Mouse (Mus musculus) heart, postnatal 25 days (tissue): Measurements from ENCODE around the gene Olfr771. TPM values are rescaled to one million over a fixed set of nuclear protein-coding genes. Genes with fewer than 3 reads are reported as not detected.
"Not testable (repeated sequence)": the region's sequence is repeated elsewhere in the genome, so short reads cannot be mapped to it uniquely, and the experiment has no call there.

ENCODE experiments used
- DNase-seq: peaks from one replicate; pipeline ENCODE4 v3.0.0; 2022; ENCODE audit warnings: low spot score
- intact Hi-C: fragments of 180-260 bp; cut with DNase I; formaldehyde crosslinking; loops from one replicate; pipeline ENCODE4 v1.15.1; 2025
- total RNA-seq, 2 experiments: library from RNA; stranded (reverse); gene quantifications; 2 replicates each; pipeline ENCODE4 v1.2.3; 2021

Olfr771 gene
- not detected for total RNA-seq

DNA sequence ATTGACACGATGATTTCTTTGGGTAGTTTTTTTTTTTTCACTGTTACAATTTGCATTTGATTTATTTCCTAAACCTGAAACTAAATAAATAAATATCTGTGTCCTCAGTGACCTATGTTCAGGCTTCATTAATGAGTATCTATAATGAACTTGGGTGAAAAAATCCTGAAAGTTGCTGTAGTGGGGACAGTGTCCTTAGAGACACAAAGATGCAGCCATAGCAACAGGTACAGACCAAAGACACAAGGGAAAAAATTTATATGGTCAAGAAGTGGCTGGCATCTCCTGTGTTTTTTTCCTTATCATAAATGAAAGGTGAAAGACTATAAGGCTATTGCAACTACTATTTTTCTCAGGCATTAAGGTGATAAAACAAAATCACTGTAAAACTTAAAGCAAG is at the start of gene Olfr771:
Olfr771 (minus strand) TSS at position 101 of the 400 bp plus-strand sequence.
- DNase-seq = no peak
- intact Hi-C loops = no loop called here

DNA sequence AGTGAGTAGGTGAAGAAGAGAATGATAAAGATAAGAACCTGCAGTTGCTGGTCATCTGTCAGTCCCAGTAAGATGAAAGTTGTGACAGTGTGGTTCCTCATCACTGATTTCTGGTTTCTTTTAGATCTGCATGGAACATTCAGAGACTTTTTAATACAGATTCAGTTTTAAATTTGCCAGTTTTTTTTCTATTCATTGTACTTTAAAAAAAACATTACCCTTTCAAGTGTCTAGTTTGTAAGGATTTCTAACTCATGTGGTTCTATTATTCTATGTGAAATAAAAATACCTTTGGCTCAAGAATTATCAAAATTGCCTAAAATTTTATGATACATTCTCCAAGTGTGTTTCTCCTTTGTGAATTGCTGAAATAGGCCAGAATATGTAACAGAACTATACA is 22.8 kb upstream of the Olfr771 start, which contains the start of gene Olfr773:
Olfr773 (minus strand) TSS at position 101 of the 400 bp plus-strand sequence.
- intact Hi-C loops, DNase-seq: not testable (repeated sequence)

DNA sequence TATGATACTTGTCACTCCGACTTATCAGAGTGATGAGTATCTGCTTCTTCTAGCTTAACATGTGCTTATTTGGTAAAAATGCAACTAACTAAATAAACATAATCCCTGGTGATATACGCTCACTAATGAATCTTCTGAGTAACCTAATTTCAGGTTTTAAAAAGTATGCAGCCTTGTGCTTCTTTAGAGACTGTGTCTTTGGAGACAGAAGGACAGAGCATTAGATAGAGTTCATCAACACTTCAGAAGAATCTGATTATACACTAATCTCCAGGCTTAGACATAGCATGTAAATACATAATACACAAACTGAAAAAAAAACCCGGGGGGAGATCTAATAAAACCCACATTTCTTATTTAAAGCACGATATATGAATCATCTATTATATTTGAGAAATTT is 13.3 kb upstream of the Olfr771 start, which contains the start of gene Olfr772:
Olfr772 (minus strand) TSS at position 101 of the 400 bp plus-strand sequence.
- intact Hi-C loops, DNase-seq: not testable (repeated sequence)

DNA sequence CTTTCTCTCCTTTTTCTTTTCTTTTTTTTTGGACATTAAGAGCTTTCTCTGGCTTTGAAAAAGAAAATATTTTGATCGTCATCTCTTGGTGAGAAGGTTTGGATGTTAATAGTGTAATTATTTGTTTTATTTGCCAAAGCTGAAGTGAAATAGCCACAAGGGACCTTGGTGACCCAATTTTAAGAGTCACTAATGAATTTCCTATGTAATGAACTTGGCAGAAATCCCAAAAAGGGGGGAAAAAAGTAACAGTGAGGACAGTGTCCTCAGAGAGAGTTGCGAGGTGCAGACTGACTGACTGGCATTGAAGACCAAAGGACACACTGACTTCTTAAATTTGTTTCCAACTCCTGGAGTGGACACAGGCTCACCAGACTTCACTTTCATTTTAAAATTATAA is 25.7 kb downstream of the Olfr771 start, which contains the start of gene Olfr770:
Olfr770 (minus strand) TSS at position 101 of the 400 bp plus-strand sequence.
- intact Hi-C loops = no loop called here
- no peak for DNase-seq

DNA sequence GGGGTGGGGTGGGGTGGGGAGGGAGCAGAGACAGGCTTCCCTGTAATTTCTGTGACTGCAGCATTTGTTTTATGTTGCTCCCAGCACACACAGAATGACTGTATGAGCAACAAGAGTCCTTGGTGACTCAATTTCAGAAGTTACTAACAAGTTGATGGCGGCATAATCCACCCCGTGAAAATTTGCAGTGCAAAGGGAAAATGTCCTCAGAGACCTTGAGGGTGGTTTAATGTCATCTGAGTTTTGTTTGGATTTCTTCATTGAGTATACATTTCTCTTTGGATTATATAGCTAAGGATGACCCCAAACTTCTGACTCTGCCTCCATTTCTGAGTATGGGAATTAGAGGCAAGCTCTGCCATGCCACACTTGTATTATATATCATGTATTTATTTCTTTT is 46.8 kb downstream of the Olfr771 start, which contains the start of gene Olfr769:
Olfr769 (minus strand) TSS at position 101 of the 400 bp plus-strand sequence.
- intact Hi-C loops = no loop called here
- DNase-seq = no peak

DNA sequence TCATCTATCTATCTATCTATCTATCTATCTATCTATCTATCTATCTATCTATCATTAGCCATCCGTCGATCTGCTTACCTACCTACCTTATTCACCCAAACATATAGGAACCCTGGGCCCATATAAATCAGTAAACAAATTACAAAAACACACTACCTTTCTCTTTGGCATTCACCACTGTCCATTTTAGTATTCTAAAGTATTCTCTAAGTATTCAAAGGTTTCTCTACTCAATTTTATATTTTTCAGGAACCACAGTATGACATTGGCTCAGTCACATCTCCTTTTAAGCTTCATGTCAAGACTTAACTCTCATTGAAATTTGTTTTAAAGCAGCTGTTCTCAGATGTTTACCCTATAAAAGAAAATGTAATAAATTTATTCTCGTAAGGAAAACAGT is 49.4 kb downstream of the Olfr771 start:
- DNase-seq = no peak
- intact Hi-C loops = no loop called here

Other genes with a start within 250 kb of the Olfr771 start
- 1 to 10 TPM; 5.0 to 7.9 TPM for gene Rdh5, start 241.9 kb downstream of the Olfr771 start, total RNA-seq
- 100 to 1,000 TPM; 183 to 185 TPM for gene Bloc1s1, start 240.7 kb downstream of the Olfr771 start, total RNA-seq
- 100 to 1,000 TPM; 165 to 176 TPM for gene Itga7, start 230.9 kb downstream of the Olfr771 start, total RNA-seq
- not detected for gene Mettl7b, start 203.8 kb downstream of the Olfr771 start, total RNA-seq
- not detected for gene Olfr9, start 175.3 kb downstream of the Olfr771 start, total RNA-seq
- not detected for gene Olfr763, start 154.0 kb downstream of the Olfr771 start, total RNA-seq
- gene Olfr764-ps1, start 124.9 kb downstream of the Olfr771 start, total RNA-seq = not detected
- not detected for gene Olfr765, start 114.8 kb downstream of the Olfr771 start, total RNA-seq
- gene Olfr766-ps1, start 95.8 kb downstream of the Olfr771 start, total RNA-seq = not detected
- gene Olfr767, start 81.8 kb downstream of the Olfr771 start, total RNA-seq = not detected
- gene Olfr768, start 65.4 kb downstream of the Olfr771 start, total RNA-seq = not detected
- gene Olfr769, start 46.9 kb downstream of the Olfr771 start, total RNA-seq = not detected
- gene Olfr770, start 25.8 kb downstream of the Olfr771 start, total RNA-seq = not detected
- not detected for gene Olfr772, start 13.2 kb upstream of the Olfr771 start, total RNA-seq
- gene Olfr773, start 22.7 kb upstream of the Olfr771 start, total RNA-seq = not detected
- not detected for gene Olfr774, start 71.5 kb upstream of the Olfr771 start, total RNA-seq
- gene Olfr775, start 83.7 kb upstream of the Olfr771 start, total RNA-seq = not detected
- not detected for gene Olfr776, start 94.4 kb upstream of the Olfr771 start, total RNA-seq
- gene Olfr777, start 106.7 kb upstream of the Olfr771 start, total RNA-seq = not detected
- not detected for gene Olfr780, start 153.4 kb upstream of the Olfr771 start, total RNA-seq
- not detected for gene Olfr781, start 164.1 kb upstream of the Olfr771 start, total RNA-seq
- not detected for gene Olfr782, start 184.1 kb upstream of the Olfr771 start, total RNA-seq
- gene Olfr784, start 219.3 kb upstream of the Olfr771 start, total RNA-seq = not detected
- gene Olfr785, start 240.7 kb upstream of the Olfr771 start, total RNA-seq = not detected